17 mouse cellular contexts compared by ENCODE assay signal in the genomic region with DNA sequence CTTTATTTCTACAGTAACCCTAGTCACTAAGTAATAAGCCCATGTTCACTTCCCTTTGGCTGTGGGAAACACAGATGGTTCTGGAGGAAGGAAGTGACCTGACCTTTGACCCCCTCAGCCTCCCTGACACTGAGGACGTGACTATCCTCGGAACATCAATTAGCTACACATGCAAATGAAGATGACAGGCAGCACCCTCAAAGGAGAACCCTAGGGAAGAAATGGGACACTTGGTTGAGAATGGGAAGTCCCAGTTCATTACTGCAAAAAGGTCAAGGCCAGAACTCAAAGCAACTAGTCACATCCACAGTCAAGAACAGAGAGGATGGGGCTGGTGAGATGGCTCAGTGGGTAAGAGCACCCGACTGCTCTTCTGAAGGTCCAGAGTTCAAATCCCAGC. TPM values are rescaled to one million over a fixed set of nuclear protein-coding genes. Genes with fewer than 3 reads are reported as not detected.
DNase-seq lines count a peak whose midpoint lies in the region.
"Had no signal": no experiment of that assay in that cellular context is flagged by ENCODE, and none has a peak within 500 bp of the region (broad histone marks: within the 10 kb centered on the region; RNA-seq: fewer than 3 reads in every experiment).

No protein-coding gene starts in this region.

- DNase-seq in kidney, postnatal 25 days: peak; percentile 36 to 53
- DNase-seq in kidney, adult 11 months: no peak
- DNase-seq in B cell, adult 2 months: peak; percentile 23 to 41
- peak; percentile 88 for DNase-seq in R1 (ENCODE audit: low read depth, low spot score)
- peak; percentile 34 for DNase-seq in mesoderm, embryonic 11.5 days (ENCODE audit: low read depth, low spot score)
- DNase-seq in gastrocnemius, adult 18-20 months (ENCODE audit: low spot score): no peak
- DNase-seq in heart, adult 18-20 months: no peak
- DNase-seq: adrenal gland, postnatal 10 days; cerebellum, adult 8-10 months; gastrocnemius, postnatal 36 days; kidney, adult 8-10 months; layer of hippocampus, postnatal 36 days; liver, embryonic 13.5 days; lung, postnatal 36 days; right cerebral cortex, adult 18-20 months; right cerebral cortex, postnatal 4 days; thymus, adult 2 months had no signal

RNA-seq across cellular contexts. Expression of a gene that starts 29.4 kb away (rescaled TPM):
- total RNA-seq in gastrocnemius, adult 18-20 months (2021): 10 to 100 TPM; 73.8 to 93.7 TPM
- total RNA-seq in heart, adult 18-20 months (2021): 10 to 100 TPM; 74.8 to 76.3 TPM

RNA-seq across cellular contexts. Expression of a gene that starts 38.2 kb away (rescaled TPM):
- total RNA-seq in gastrocnemius, adult 18-20 months (2021): 100 to 1,000 TPM; 101 to 110 TPM
- total RNA-seq in heart, adult 18-20 months (2021): 10 to 100 TPM; 93.3 to 94.7 TPM

Comparison
In these comparisons a context has a peak if more than half of its experiments do, and no peak if none do; other contexts are left out.
1. DNase-seq: peak in kidney, postnatal 25 days (2 of 2), B cell, adult 2 months (2 of 2), R1 (single experiment) and mesoderm, embryonic 11.5 days (single experiment); none in kidney, adult 11 months (single experiment), gastrocnemius, adult 18-20 months (single experiment) and heart, adult 18-20 months (0 of 2).